Mouse (Mus musculus) E14TG2a.4 (cell line): ENCODE results near the gene Tfam.

Experiments
- H3K27me3 ChIP-seq: 2 replicates; pipeline ENCODE4 v1.6.1; 2014; ENCODE audit warnings: low read length, control low read depth; ENCODE audit not compliant: insufficient read depth
- H3K36me3 ChIP-seq: 2 replicates; pipeline ENCODE4 v1.6.1; 2014; ENCODE audit warnings: low read length, control low read depth; ENCODE audit not compliant: insufficient read depth
- H3K4me1 ChIP-seq: replicated peaks from 2 replicates; pipeline ENCODE4 v1.6.1; 2014; ENCODE audit warnings: low read depth, low read length, control low read depth
- H3K4me3 ChIP-seq: replicated peaks from 2 replicates; pipeline ENCODE4 v1.5.1; 2014; ENCODE audit warnings: mild to moderate bottlenecking, low read length
- H3K9me3 ChIP-seq: 2 replicates; pipeline ENCODE4 v1.6.1; 2014; ENCODE audit warnings: low read length, control low read depth
- CTCF ChIP-seq: conservative IDR thresholded peaks from 2 replicates; pipeline ENCODE4 v1.5.1; 2014; ENCODE audit warnings: low read length
- NANOG ChIP-seq: IDR thresholded peaks from 2 replicates; pipeline ENCODE4 v1.6.1; 2014; ENCODE audit warnings: borderline replicate concordance, low read length, mixed read lengths
- POU5F1 ChIP-seq: IDR thresholded peaks from 2 replicates; pipeline ENCODE4 v1.6.1; 2014; ENCODE audit warnings: low read length, borderline replicate concordance

Gene Tfam

GRCm38 (mm10) chr10:71261637-71262036 lies 23.6 kb upstream of the Tfam start:
- peaks cover 5% of the 10 kb centered on the region; the same call in 1 of the 2 replicates for H3K4me1 ChIP-seq
- peaks cover 16% of the 10 kb centered on the region for H3K36me3 ChIP-seq
- H3K9me3 ChIP-seq: no peaks in the 10 kb centered on the region
- no peak for TF ChIP-seq NANOG
- no peak for TF ChIP-seq CTCF
- no peak for TF ChIP-seq POU5F1
- H3K4me3 ChIP-seq: no peak overlapping the region
- H3K27me3 ChIP-seq: no peaks in the 10 kb centered on the region

- Histone ChIP-seq H3K27me3 (no peaks in the 10 kb centered on the region), H3K9me3 (no peaks in the 10 kb centered on the region), H3K36me3 (peaks cover 29% of the 10 kb centered on the region), H3K4me1 (peaks cover 3% of the 10 kb centered on the region; the same call in 1 of the 2 replicates), H3K4me3 (no peak overlapping the region)
- TF ChIP-seq CTCF (no peak), POU5F1 (no peak), NANOG (no peak)
Observed at GRCm38 (mm10) chr10:71258943-71259342, 20.9 kb upstream of the Tfam start.

GRCm38 (mm10) chr10:71258516-71258915 lies 20.4 kb upstream of the Tfam start:
- peaks cover 29% of the 10 kb centered on the region for H3K36me3 ChIP-seq
- H3K4me3 ChIP-seq: no peak overlapping the region
- TF ChIP-seq NANOG: no peak
- TF ChIP-seq POU5F1: no peak
- TF ChIP-seq CTCF: no peak
- no peaks in the 10 kb centered on the region for H3K4me1 ChIP-seq
- no peaks in the 10 kb centered on the region for H3K9me3 ChIP-seq
- H3K27me3 ChIP-seq: no peaks in the 10 kb centered on the region

- H3K36me3 ChIP-seq: peaks cover 13% of the 10 kb centered on the region
- peaks cover 4% of the 10 kb centered on the region; the same call in 1 of the 2 replicates for H3K4me1 ChIP-seq
- no peak for TF ChIP-seq POU5F1
- TF ChIP-seq NANOG: no peak
- TF ChIP-seq CTCF: no peak
- H3K27me3 ChIP-seq: no peaks in the 10 kb centered on the region
- H3K4me3 ChIP-seq: no peak overlapping the region
- no peaks in the 10 kb centered on the region for H3K9me3 ChIP-seq
Observed at GRCm38 (mm10) chr10:71253147-71253546, 15.1 kb upstream of the Tfam start.

GRCm38 (mm10) chr10:71252421-71252820 lies 14.3 kb upstream of the Tfam start:
- Histone ChIP-seq H3K4me1 (peaks cover 4% of the 10 kb centered on the region; the same call in 1 of the 2 replicates), H3K36me3 (peaks cover 13% of the 10 kb centered on the region), H3K27me3 (no peaks in the 10 kb centered on the region), H3K9me3 (no peaks in the 10 kb centered on the region), H3K4me3 (no peak overlapping the region)
- no peak for TF ChIP-seq NANOG
- TF ChIP-seq POU5F1: no peak
- no peak for TF ChIP-seq CTCF

GRCm38 (mm10) chr10:71251846-71252245 lies 13.8 kb upstream of the Tfam start:
- Histone ChIP-seq H3K9me3 (no peaks in the 10 kb centered on the region), H3K4me1 (peaks cover 10% of the 10 kb centered on the region)

GRCm38 (mm10) chr10:71251256-71251655 lies 13.2 kb upstream of the Tfam start:
- Histone ChIP-seq H3K36me3 (peaks cover 13% of the 10 kb centered on the region), H3K4me1 (peaks cover 11% of the 10 kb centered on the region), H3K4me3 (no peak overlapping the region), H3K27me3 (no peaks in the 10 kb centered on the region), H3K9me3 (no peaks in the 10 kb centered on the region)
- TF ChIP-seq CTCF (no peak), NANOG (no peak), POU5F1 (no peak)

More at GRCm38 (mm10) chr10:71251846-71252245, 13.8 kb upstream of the Tfam start:
- H3K36me3 ChIP-seq: peaks cover 13% of the 10 kb centered on the region
- H3K27me3 ChIP-seq: no peaks in the 10 kb centered on the region
- TF ChIP-seq NANOG: no peak
- no peak for TF ChIP-seq CTCF
- TF ChIP-seq POU5F1: no peak
- no peak overlapping the region for H3K4me3 ChIP-seq

- H3K9me3 ChIP-seq: no peaks in the 10 kb centered on the region
- peaks cover 11% of the 10 kb centered on the region for H3K4me1 ChIP-seq
- TF ChIP-seq NANOG (no peak), CTCF (no peak), POU5F1 (no peak)
- no peaks in the 10 kb centered on the region for H3K27me3 ChIP-seq
- H3K36me3 ChIP-seq: peaks cover 10% of the 10 kb centered on the region
- peak overlapping the region; percentile 17; the same call in 1 of the 2 replicates for H3K4me3 ChIP-seq
Observed at GRCm38 (mm10) chr10:71250472-71250871, 12.4 kb upstream of the Tfam start.
